Mouse (Mus musculus) lung, postnatal 4 days (tissue): ENCODE data around the gene Atp5s.
A peak's percentile ranks its signal among the peaks of the same experiment; 100 is the strongest.

Source experiments
- DNase-seq, 2 experiments: peaks; one replicate each; pipeline ENCODE4 v3.0.0; 2021

Atp5s gene

GRCm38 (mm10) chr12:69781935-69782650 lies 57.3 kb downstream of the Atp5s start:
- DNase-seq: no peak

GRCm38 (mm10) chr12:69783247-69784025 lies 58.7 kb downstream of the Atp5s start:
- no peak for DNase-seq

- no peak for DNase-seq
These were observed 60.7 kb downstream of the Atp5s start for GRCm38 (mm10) chr12:69785471-69785870.

GRCm38 (mm10) chr12:69788380-69788779 lies 63.6 kb downstream of the Atp5s start:
- no peak for DNase-seq

GRCm38 (mm10) chr12:69789766-69790529 lies 65.2 kb downstream of the Atp5s start:
- DNase-seq: no peak

GRCm38 (mm10) chr12:69790530-69791505 lies 66.1 kb downstream of the Atp5s start, which contains the start of gene Cdkl1:
TSS of gene Cdkl1 (minus strand) at chr12:69791267.
- DNase-seq: peak; percentile 71 to 81
